Mouse (Mus musculus) olfactory bulb, adult 2 months (tissue): ENCODE measurements at regions not wholly inside any gene's neighbourhood (a gene's known extent, or its start where the extent isn't known, plus 50 kb on each side); places are given as distances from the start of the nearest gene placed in this dataset.

Experiments
- CTCF ChIP-seq: fragments of 200-500 bp; IDR thresholded peaks from 2 replicates; pipeline ENCODE4 v1.5.1; 2012; ENCODE audit warnings: low read depth, mild to moderate bottlenecking, low read length, moderate library complexity; ENCODE audit not compliant: insufficient read depth
- POLR2A ChIP-seq: fragments of 200-500 bp; IDR thresholded peaks from 2 replicates; pipeline ENCODE4 v1.6.1; 2012; ENCODE audit warnings: mild to moderate bottlenecking, low read depth, low read length, moderate library complexity; ENCODE audit not compliant: insufficient read depth

DNA sequence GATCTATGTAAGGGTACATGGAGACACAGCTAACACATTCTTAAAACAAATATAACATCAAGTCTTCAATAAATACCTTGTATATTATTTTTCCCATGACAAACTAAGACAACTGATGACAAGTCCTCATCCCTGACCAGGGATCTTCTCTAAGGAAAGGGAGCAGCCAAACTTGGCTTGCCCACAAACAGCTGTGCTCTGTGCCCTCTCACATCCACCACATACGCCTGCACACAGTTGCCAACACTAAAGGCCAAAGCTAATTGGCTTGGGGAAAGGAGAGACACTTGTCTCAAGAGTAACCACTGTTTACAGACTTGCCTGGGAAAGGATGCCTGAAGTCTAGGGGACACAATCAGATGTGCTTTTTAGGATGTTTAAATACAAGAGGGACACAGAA, 241.3 kb upstream of the Marcks start:
- no peak for TF ChIP-seq CTCF
- no peak for TF ChIP-seq POLR2A
